Mouse (Mus musculus) left cerebral cortex, postnatal 14 days (tissue): Measurements from ENCODE around the gene Vps8. TPM values are rescaled to one million over a fixed set of nuclear protein-coding genes. Genes with fewer than 3 reads are reported as not detected.

Experiments
- DNase-seq, 2 experiments: peaks; one replicate each; pipeline ENCODE4 v3.0.0; 2021 to 2022; ENCODE audit warnings: low spot score in 2 of 2, mixed read lengths in 1 of 2
- intact Hi-C: fragments of 180-260 bp; cut with DNase I; formaldehyde crosslinking; loops from one replicate; pipeline ENCODE4 v1.15.1; 2025
- total RNA-seq, 2 experiments: library from RNA; stranded (reverse); gene quantifications; 2 replicates each; pipeline ENCODE4 v1.2.3; 2021

Vps8 gene
- total RNA-seq, 2 experiments from 2014 or later = 52.3 to 53.1 TPM

GRCm38 (mm10) chr16:21604354-21604753 is 181.4 kb downstream of the Vps8 start:
- intact Hi-C loops = no loop called here
- no peak for DNase-seq

GRCm38 (mm10) chr16:21606249-21607020 is 183.5 kb downstream of the Vps8 start:
- DNase-seq = peak in 1 of 2 experiments; percentile 30
- intact Hi-C loops = no loop called here

DNA sequence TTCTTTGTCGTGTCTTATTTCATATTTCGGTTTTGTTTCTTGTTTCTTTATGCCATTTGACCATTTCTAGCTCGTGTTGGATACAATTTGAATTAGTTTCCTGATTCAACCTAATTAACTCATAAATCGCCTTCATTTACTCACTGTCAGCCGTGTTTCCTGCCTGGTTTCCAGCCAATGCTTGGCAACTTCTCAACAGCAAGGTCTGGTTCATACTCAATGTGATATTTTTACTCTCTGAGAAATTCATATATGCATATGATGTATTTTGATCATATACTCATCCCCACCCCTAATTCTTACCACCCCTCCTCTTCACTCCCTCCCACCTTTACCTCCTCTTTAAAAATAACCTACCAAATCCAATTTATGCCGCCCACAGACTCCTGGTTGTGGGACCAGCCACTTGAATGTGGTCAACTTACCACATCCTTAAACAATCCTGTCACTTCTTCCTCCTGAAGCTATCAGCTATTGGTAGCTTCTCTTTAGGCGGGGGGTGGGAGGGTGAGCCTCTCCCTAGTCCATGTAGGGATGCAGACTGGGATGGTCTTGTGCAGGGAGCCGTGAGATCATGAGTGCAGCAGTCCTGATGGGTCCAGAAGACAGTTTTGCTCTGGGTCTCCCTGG is 184.2 kb downstream of the Vps8 start:
- DNase-seq = no peak
- intact Hi-C loops = no loop called here

DNA sequence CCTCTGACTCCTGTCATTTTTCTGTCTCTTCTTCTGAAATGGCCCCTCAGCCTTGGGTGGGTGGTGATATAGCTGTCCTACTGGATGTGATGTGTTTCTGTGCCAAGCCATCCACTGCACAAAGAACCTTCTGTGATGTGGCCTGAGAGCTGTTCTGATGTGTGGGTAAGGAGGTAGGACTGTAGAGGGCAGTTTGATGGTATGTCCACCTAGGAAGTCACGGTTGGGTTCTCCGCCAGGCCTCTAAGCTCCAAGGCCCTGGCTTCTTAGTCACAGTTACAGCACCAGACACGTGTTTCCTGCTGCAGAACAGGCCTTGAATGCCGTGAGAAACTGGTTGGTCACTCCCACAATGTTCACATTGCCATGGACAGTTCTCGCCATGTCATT is 184.7 kb downstream of the Vps8 start:
- no peak for DNase-seq
- intact Hi-C loops = no loop called here

DNA sequence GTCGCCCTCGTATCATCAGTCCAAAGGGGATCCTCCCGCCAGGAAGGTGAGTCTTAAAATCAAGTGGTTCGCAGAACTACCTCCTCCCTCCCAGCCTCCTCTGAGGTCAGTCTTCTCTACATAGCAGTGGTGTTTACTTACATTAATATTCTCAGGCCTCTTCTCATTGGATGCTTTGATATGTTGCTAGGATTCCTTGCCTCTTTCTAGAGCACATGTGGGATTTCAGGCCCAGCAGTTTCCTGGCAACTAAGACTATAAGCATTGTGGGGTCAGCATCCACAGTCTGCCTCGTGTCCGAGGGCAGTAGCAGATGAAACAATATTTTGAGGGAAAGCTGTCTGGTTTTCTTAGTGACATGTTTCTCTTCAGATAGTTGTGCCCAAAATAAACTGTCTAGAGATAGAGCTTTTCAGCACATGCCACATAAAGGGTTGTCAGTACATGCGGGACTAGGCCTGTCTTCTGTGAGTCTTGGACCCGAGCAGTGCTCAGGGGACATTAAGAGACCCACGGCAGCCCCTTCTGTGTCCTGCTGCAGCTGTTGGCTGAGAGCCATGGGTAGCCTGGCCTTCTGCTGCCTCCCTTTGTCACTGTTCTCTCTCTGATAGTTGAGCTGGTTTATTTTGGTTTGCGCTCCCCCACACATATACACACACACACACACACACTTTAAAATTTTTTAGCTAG is 185.4 kb downstream of the Vps8 start:
- DNase-seq = no peak
- intact Hi-C loops = no loop called here

DNA sequence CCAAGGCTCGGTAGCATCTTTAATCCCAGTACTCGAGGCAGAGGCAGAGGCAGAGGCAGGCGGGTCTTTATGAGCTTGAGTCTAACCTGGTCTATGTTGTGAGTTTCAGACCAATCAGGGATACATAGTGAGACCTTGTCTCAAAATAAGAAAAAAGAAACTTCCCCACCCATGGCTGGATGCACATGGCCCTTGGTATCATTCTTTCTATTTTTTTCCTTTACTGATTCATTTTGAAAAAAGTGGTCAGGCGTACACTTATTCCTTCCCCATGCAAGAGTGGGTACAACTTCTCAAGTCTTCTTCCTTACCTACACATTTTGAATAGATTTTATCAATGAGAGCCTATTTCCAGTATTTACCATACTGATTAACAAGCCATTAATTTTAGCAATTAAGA is 187.6 kb downstream of the Vps8 start:
- DNase-seq = no peak
- intact Hi-C loops = no loop called here

GRCm38 (mm10) chr16:21615802-21616201 is 192.9 kb downstream of the Vps8 start:
- intact Hi-C loops = loop anchor here (5.0 kb wide), 1 partner anchor 111 kb away; no protein-coding TSS in a partner anchor
- peak; percentile 52 to 72 for DNase-seq

- intact Hi-C loops = no loop called here
- no peak for DNase-seq
Measured at GRCm38 (mm10) chr16:21620630-21621029, 197.7 kb downstream of the Vps8 start.

DNA sequence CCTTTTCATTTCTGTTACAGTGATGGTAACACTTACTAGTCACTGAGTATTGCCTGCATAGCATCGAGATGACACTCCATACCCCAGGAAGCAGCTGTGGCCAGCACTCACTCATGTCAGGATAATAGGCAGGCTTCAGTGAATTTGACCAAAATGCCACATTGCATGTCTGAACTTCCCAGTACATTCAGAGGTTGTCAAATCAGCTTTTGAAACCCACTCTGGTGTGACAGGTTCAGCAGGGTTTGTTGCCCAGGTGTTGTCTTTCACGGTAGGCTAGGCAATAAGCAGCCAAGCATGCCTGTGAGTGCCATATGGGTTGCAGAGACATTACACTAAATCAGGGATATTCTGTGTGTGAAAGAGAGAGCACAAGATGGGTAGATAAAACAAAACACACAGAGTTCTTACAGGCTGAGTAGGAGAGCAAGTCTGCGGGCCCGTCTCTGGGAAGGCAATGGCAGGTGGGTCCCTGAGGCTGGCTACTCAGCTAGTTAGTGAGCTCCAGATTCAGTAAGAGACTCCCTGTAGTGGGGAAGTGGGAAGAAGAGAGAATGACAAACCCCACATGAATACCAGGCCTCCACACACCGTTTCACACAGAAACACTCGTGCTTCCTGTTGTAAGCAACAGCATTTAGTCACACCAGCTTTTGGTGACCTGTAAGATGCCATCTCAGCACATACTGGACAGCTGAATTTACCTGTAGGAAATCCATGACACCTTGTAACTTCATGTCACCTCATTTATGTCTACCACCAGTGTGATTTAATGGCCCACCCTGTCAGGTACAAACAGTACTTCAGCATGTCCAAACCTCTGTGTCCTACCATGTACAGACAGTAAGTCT is 203.1 kb downstream of the Vps8 start:
- intact Hi-C loops = no loop called here
- no peak for DNase-seq

- DNase-seq = no peak
- intact Hi-C loops = no loop called here
Measured at GRCm38 (mm10) chr16:21627248-21627647, 204.3 kb downstream of the Vps8 start.

DNA sequence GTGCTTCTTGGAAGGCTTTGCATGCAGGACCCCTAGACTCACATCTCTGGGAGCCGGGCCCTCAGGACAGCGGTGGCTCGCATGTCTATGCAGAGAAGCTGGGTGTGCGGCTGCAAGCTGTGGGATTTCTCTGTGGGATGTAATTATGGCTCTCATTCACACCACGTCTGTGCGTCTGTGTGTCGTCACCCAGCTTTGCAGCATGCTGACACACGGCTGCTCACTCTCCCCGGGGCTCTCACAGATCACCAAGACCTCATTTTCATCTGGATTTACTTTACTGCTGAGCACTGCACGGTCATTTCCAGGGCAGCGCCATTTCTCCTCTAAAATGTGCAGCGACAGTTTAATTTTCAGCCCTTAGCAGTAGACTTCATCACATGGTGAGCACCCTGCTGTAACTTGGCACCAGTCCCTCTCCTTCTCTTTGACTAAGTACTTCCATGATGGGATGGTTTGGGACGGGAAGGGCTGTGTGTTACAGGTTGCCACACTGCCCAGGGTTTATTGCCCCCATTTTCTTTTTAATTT is 205.2 kb downstream of the Vps8 start:
- intact Hi-C loops = no loop called here
- DNase-seq = peak; percentile 26 to 33

DNA sequence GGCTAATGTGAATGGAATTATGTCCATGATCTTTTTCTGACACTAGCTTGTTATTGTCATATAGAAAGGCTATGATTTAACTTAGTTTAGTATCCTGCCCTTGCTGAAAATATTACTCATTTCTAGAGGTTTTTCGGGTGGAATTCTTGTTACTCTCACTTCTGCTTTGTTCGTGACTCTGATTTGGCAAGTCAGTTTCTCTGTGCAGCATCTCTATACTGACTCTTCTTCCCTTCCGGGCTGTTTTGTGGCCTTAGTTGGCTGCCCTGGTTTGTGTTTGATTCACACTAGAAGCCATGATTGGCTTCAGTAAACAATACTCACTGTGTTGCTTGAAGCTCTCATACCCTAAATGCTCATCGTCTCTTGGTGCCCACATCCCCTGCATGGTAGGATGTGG is 207.7 kb downstream of the Vps8 start:
- DNase-seq = no peak
- intact Hi-C loops = no loop called here

DNA sequence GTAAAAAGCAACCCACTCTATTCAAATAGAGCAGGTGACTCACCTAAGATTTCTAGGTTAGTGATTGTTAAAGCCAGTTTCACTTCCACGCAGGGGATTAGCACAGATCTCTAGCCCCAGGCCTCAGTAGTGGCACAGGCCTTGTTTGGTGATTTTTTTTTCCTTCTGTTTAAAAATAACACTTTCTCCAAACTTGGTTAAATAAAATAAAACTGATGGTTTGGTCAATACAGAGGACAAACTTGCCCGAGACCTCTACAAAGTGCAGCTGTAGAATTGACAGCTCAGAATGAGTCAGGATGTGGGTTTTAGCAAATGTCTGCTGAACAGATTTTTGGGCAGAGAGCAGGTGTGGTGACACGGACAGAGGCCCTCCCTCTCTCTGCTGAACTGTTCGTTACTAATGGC is 208.9 kb downstream of the Vps8 start:
- DNase-seq = no peak
- intact Hi-C loops = no loop called here

DNA sequence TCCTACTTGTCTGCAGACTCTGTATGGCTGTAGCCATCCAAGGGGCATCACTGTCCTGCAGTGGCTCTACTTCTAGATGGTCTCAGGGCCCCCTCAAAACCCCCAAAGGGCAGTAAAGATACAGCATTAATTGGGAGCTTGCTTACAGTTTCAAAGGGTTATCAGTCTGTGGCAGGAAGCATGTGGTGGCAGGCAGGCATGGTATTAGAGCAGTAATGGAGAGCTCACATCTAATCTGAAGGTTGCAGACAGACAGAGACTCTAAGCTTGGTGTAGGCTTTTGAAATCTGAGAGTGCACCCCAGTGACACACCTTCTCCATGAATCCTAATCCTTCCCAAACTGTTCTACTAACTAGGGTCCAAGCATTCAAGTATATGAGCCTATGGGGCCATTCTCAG is 211.5 kb downstream of the Vps8 start:
- intact Hi-C loops = no loop called here
- no peak for DNase-seq

GRCm38 (mm10) chr16:21636156-21636853 is 213.4 kb downstream of the Vps8 start:
- intact Hi-C loops = no loop called here
- no peak for DNase-seq

DNA sequence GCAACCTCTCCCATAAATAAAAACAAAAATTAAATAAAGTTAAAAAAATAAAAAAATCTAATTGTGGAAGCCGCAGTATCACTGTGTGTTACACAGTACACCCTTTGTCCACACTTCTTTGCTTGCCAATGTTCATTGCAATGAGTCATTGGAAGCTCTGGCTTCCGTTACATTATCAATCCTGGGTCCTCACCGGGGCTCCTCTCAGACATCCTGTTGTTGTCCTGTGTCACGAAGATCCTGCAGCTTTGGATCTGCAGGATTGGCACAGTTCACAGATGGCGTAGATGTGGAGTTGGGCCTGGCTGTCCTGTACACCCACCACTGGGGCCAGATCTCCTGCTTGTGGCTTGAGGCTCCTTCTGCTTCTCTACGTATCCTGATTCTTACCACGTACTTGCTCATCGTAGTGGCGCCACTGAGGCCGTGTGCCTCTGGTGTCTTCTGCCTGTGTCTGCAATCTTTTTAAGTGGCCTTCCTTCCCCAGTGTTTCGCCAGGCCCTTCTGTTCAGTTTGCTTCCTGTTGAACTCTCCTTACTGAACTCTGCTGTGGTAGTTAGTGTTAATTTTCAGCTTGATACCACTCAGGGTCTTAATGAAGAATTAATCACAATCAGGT is 214.4 kb downstream of the Vps8 start:
- DNase-seq = no peak
- intact Hi-C loops = no loop called here

DNA sequence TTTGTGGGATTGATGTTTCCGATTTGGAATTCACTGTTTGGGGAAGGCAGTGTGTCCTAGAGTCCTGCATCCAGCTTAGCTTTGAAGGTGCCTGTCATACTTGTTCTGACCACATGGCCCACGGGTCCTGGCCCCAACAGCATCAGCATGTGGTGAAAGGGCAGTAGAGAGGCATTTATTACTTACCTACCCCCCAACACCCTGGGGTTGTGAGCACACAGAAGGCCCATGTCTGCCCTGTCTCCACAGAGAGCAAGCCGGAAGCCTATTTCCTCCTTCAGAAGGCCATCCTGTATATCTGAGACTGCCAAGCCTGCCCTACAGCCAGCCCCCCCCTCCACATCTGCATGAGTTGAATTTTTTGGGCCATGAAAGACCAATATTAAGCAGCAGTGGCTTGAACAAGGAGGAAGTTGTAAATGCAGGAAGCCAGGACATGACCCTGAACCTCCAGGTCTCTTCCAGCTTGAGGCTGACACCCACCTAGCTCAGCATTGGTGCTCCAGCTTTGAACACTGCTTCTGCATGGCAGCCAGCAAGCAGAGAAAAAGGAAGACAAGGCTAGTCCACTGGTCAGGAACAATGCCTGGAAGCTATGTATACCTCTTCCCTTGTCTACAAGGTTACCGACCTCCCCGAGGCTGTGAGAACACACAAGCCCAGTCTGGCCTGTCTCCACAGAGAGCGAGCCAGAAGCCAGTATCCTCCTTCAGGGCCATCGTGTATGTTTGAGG is 218.0 kb downstream of the Vps8 start:
- DNase-seq = no peak
- intact Hi-C loops = no loop called here

DNA sequence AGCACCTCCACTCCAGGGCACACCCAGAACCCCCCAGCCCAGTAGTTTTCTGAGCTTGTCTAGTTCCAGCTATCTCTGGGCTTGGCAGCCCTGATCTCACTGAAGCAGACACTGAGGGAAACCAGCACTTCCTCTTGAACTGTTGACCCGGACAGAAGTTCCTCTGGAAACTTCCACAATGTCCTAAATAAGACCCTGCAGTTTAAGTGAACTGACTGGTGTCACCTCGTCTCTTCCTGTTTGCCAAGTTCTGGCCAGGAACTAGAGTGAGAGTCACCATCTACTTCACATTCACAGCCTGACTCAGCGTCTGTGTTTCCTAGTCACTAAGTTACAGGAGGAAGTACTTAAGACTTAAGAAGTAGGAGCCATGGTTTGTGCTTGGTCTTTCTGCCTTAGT is 219.0 kb downstream of the Vps8 start:
- intact Hi-C loops = no loop called here
- DNase-seq = peak in 1 of 2 experiments; percentile 31
